Mouse (Mus musculus): ENCODE data around the gene Cish.

Cish gene

DNA sequence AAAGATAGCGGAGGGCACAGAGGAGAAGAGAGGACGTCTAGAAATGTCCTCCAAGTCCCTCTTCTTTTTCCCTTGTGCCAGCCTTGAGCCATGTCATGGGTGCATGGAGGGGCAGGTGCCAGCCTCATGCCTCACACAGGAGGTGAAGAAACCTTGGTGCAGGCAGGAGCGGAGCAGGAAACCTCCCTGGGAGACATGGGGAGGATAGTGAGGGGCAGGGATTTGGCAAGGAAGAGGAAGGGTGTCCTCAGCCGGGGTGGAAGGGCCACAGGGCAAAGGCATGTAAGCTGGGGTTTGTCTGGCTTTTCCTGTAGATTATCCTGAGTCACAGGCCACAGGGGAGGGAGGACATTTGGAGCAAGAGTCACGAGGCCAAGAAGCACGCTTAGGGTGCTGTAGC, 48.2 kb downstream of the Cish start:
- DNase-seq (ENCODE audit: low read depth in 1 of 2, low spot score in 2 of 2) = no peak

DNA sequence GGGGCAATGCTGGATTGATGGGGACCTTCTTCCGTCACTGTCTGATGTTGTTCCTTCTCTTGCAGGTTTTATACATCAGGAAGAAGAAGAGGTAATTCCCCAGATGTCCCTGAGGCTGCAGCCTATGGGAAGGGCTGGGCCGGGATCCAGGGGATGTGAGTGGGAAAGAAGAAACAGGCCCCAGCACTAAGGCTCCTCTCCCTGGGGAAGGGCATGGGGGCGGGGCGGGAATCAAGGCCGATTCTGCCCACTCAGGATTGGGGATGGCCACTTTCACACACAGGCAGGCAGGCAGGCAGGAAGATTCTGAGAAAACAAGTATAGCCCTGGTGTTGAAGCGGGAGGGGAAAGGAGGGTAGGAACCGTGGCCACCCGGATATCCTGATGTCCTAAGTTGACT, 50.3 kb downstream of the Cish start:
- DNase-seq (ENCODE audit: low read depth in 1 of 2, low spot score in 2 of 2) = no peak

DNA sequence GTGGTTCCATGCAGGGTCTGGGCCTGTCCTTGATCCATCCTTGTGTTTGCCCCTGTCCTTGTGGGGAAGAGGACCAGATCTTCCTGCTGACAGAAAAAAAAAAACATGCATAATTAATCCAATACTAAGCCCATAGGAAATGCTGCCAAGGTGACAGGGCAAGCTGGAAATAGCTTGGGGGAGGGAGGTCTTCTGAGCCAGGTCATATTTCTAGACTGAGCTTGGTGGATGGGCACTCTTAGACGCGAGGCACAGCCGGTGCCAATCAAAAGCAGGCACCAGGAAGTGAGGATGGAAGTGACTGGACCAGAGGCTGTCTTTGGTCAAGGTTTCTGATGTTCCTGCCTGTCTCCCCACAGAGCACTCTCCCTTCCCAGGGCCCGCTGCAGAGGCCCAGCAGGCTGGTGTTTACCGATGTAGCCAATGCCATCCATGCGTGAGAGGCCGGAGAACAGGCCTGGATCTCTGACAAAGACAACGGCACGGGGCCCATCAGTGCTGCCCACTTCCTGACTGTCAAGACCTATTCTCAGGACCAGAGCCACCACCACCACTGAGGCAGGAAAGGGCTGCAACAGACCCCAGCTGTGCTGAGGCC, 51.9 kb downstream of the Cish start:
- DNase-seq (ENCODE audit: low read depth in 1 of 2, low spot score in 2 of 2) = no peak

DNA sequence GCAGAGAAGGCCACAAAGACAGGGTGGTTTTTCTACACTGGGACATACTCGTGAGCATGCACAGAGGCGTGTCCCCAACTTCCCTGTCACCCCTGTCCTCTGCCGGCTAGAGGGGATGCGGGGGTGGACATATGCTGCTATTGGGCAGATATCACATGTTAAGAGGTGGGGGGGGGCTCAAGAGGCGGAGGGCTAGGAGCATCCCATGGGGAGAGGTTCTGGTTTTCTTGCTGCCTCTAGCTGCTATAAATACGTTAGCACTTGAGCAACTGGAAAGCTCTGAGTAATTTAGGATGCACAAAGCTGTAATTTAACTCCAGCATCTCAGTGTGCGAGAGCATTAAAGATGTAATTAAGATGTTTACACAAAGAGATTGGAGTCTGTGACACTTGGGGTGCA, 53.5 kb downstream of the Cish start:
- no peak for DNase-seq (ENCODE audit: low read depth in 1 of 2, low spot score in 2 of 2)
